7 mouse cellular contexts compared by ENCODE assay signal in genomic region chr9:121331438-121331837, GRCm38 (mm10). TPM values are rescaled to one million over a fixed set of nuclear protein-coding genes. Genes with fewer than 3 reads are reported as not detected.
DNase-seq lines count a peak whose midpoint lies in the region; ATAC-seq lines count a peak whose summit lies in the region.

No protein-coding gene starts in this region.

- peaks cover 58% of the 10 kb centered on the region for H3K4me1 ChIP-seq in embryonic facial prominence, embryonic 12.5 days
- peaks cover 63% of the 10 kb centered on the region for H3K4me1 ChIP-seq in hindbrain, embryonic 13.5 days (replicated peaks)
- H3K4me1 ChIP-seq in midbrain, embryonic 12.5 days: peaks cover 73% of the 10 kb centered on the region

- peak; percentile 50 for DNase-seq in MN1 (ENCODE audit: low spot score)
- DNase-seq in cerebellum, postnatal 25 days: no peak
- DNase-seq in thymus, postnatal 25 days: no peak

- no peaks in the 10 kb centered on the region for H3K27me3 ChIP-seq in embryonic facial prominence, embryonic 12.5 days
- no peaks in the 10 kb centered on the region for H3K27me3 ChIP-seq in hindbrain, embryonic 13.5 days
- H3K27me3 ChIP-seq in midbrain, embryonic 12.5 days: no peaks in the 10 kb centered on the region

- H3K4me3 ChIP-seq in embryonic facial prominence, embryonic 12.5 days: no peak overlapping the region
- no peak overlapping the region for H3K4me3 ChIP-seq in hindbrain, embryonic 13.5 days
- H3K4me3 ChIP-seq in midbrain, embryonic 12.5 days: no peak overlapping the region

- ATAC-seq in embryonic facial prominence, embryonic 12.5 days (ENCODE audit: insufficient number of reproducible peaks, insufficient read depth, low FRiP score, low TSS enrichment): no peak
- no peak for ATAC-seq in hindbrain, embryonic 13.5 days (ENCODE audit: low FRiP score)
- no peak for ATAC-seq in midbrain, embryonic 12.5 days (ENCODE audit: low FRiP score, low read depth)
- no peak for ATAC-seq in inflammation-experienced regulatory T-cells, adult 6 months

- no peaks in the 10 kb centered on the region for H3K36me3 ChIP-seq in embryonic facial prominence, embryonic 12.5 days
- peaks cover 5% of the 10 kb centered on the region; the same call in 1 of the 2 replicates for H3K36me3 ChIP-seq in hindbrain, embryonic 13.5 days
- 0 out of 2 replicates have a peak, but pooled peaks cover 4% of the 10 kb centered on the region for H3K36me3 ChIP-seq in midbrain, embryonic 12.5 days

- no peak overlapping the region for H3K4me2 ChIP-seq in embryonic facial prominence, embryonic 12.5 days (replicated peaks)
- H3K4me2 ChIP-seq in hindbrain, embryonic 13.5 days: no peak overlapping the region
- H3K4me2 ChIP-seq in midbrain, embryonic 12.5 days (replicated peaks): peak overlapping the region; percentile 28; the same call in 1 of the 2 replicates

- peak overlapping the region; percentile 92 for H3K27ac ChIP-seq in embryonic facial prominence, embryonic 12.5 days
- H3K27ac ChIP-seq in hindbrain, embryonic 13.5 days: peak overlapping the region; percentile 89
- peak overlapping the region; percentile 97 for H3K27ac ChIP-seq in midbrain, embryonic 12.5 days (replicated peaks)

- 20% methylated on average over 5 of the region's 5 CpGs for WGBS in embryonic facial prominence, embryonic 12.5 days
- 16% methylated on average over 5 of the region's 5 CpGs for WGBS in hindbrain, embryonic 13.5 days
- WGBS in midbrain, embryonic 12.5 days: 19% methylated on average over 5 of the region's 5 CpGs

- H3K9ac ChIP-seq in embryonic facial prominence, embryonic 12.5 days: no peak overlapping the region
- H3K9ac ChIP-seq in hindbrain, embryonic 13.5 days: peak overlapping the region; percentile 40; the same call in 1 of the 2 replicates
- no peak overlapping the region for H3K9ac ChIP-seq in midbrain, embryonic 12.5 days (replicated peaks)

- no peaks in the 10 kb centered on the region for H3K9me3 ChIP-seq in embryonic facial prominence, embryonic 12.5 days
- H3K9me3 ChIP-seq in hindbrain, embryonic 13.5 days: no peaks in the 10 kb centered on the region
- H3K9me3 ChIP-seq in midbrain, embryonic 12.5 days: no peaks in the 10 kb centered on the region

RNA-seq across cellular contexts. Expression of gene Trak1, which starts 34.1 kb away (rescaled TPM):
- 20.0 and 20.7 TPM in 2 replicates for polyA plus RNA-seq in embryonic facial prominence, embryonic 12.5 days (2016; fragmentation: Nextera tagmentation; extraction: Ambion mirVana)
- polyA plus RNA-seq in hindbrain, embryonic 13.5 days (2015; fragmentation: Nextera tagmentation; extraction: Ambion mirVana): 43.0 and 46.2 TPM in 2 replicates
- 38.0 and 42.2 TPM in 2 replicates for polyA plus RNA-seq in midbrain, embryonic 12.5 days (2016; fragmentation: Nextera tagmentation; extraction: Ambion mirVana)
- polyA plus RNA-seq in inflammation-experienced regulatory T-cells, adult 6 months (2017; shearing (Covaris generic)): 10 to 100 TPM in 2 of 3 experiments, 1 to 10 TPM in 1; 7.5 to 12.9 (median 11.8) TPM

RNA-seq across cellular contexts. Expression of gene Ulk4, which starts 54.4 kb away (rescaled TPM):
- 191 and 198 TPM in 2 replicates for polyA plus RNA-seq in embryonic facial prominence, embryonic 12.5 days (2016; fragmentation: Nextera tagmentation; extraction: Ambion mirVana)
- 106 and 109 TPM in 2 replicates for polyA plus RNA-seq in hindbrain, embryonic 13.5 days (2015; fragmentation: Nextera tagmentation; extraction: Ambion mirVana)
- polyA plus RNA-seq in midbrain, embryonic 12.5 days (2016; fragmentation: Nextera tagmentation; extraction: Ambion mirVana): 193 and 218 TPM in 2 replicates
- 1 to 10 TPM in 2 of 3 experiments, not detected in 1; 1.6 to 3.8 TPM for polyA plus RNA-seq in inflammation-experienced regulatory T-cells, adult 6 months (2017; shearing (Covaris generic))

Comparison
In these comparisons a context has a peak if more than half of its experiments do, and no peak if none do; other contexts are left out.
1. RNA of gene Ulk4, which starts 54.4 kb away (polyA plus RNA-seq): 191 to 198 TPM in embryonic facial prominence, embryonic 12.5 days, 193 to 218 TPM in midbrain, embryonic 12.5 days and 106 to 109 TPM in hindbrain, embryonic 13.5 days; 1.6 to 3.8 TPM in inflammation-experienced regulatory T-cells, adult 6 months; every median in the first group is over 10 times any median in the second.
2. Peak in every context shown above with its lines, with median percentiles within 50 percentile points of each other: H3K27ac ChIP-seq.